Mouse (Mus musculus) midbrain, embryonic 14.5 days (tissue): ENCODE results near the gene Neb. TPM values are rescaled to one million over a fixed set of nuclear protein-coding genes. Genes with fewer than 3 reads are reported as not detected.

Experiments
- ATAC-seq: fragments of 200-750 bp; cut with Nextera tagmentation; 2 replicates; pipeline ENCODE4 v1.8.0; 2017; ENCODE audit warnings: moderate number of reproducible peaks, moderate library complexity; ENCODE audit not compliant: low FRiP score, low TSS enrichment
- DNase-seq: peaks from one replicate; pipeline ENCODE4 v3.0.0-alpha.2; 2015
- H3K27ac ChIP-seq: fragments of 300-500 bp; sonication (generic); replicated peaks from 2 replicates; pipeline ENCODE4 v1.5.1; 2014; ENCODE audit warnings: mild to moderate bottlenecking, low read depth, low read length, moderate library complexity
- H3K27me3 ChIP-seq: fragments of 300-500 bp; sonication (generic); 2 replicates; pipeline ENCODE4 v1.6.1; 2014; ENCODE audit warnings: low read length, control low read depth, mixed read lengths; ENCODE audit not compliant: control insufficient read depth, insufficient read depth
- H3K36me3 ChIP-seq: fragments of 300-500 bp; sonication (generic); 2 replicates; pipeline ENCODE4 v1.6.1; 2014; ENCODE audit warnings: low read length, control low read depth; ENCODE audit not compliant: control insufficient read depth, insufficient read depth
- H3K4me1 ChIP-seq: fragments of 300-500 bp; sonication (generic); 2 replicates; pipeline ENCODE4 v1.6.1; 2014; ENCODE audit warnings: mild to moderate bottlenecking, antibody characterized with exemption, low read length, control low read depth; ENCODE audit not compliant: control insufficient read depth, insufficient read depth
- H3K4me2 ChIP-seq: fragments of 300-500 bp; sonication (generic); 2 replicates; pipeline ENCODE4 v1.6.1; 2014; ENCODE audit warnings: mild to moderate bottlenecking, low read length, moderate library complexity
- H3K4me3 ChIP-seq: fragments of 300-500 bp; sonication (generic); replicated peaks from 2 replicates; pipeline ENCODE4 v1.5.1; 2014; ENCODE audit warnings: low read depth, low read length
- H3K9ac ChIP-seq: fragments of 300-500 bp; sonication (generic); replicated peaks from 2 replicates; pipeline ENCODE4 v1.6.1; 2014; ENCODE audit warnings: mild to moderate bottlenecking, low read length, moderate library complexity
- H3K9me3 ChIP-seq: fragments of 300-500 bp; sonication (generic); 2 replicates; pipeline ENCODE4 v1.6.1; 2016; ENCODE audit warnings: low read length, control low read depth, mixed read lengths; ENCODE audit not compliant: control insufficient read depth
- WGBS: fragments of 180-500 bp; shearing (Covaris S2); extraction: QIAGEN DNeasy Blood & Tissue Kit; methylation state at CpG from one replicate; pipeline ENCODE4 v1.1.7; 2014; 5-methylcytosine and 5-hydroxymethylcytosine counted together
- polyA plus RNA-seq: library from polyadenylated mRNA; unstranded; fragments of >200 nt; fragmentation: Nextera tagmentation; extraction: Ambion mirVana; gene quantifications from 2 replicates; pipeline ENCODE4 v1.2.1, GENCODE M21; 2014

The Neb gene
- polyA plus RNA-seq, 1 experiment from 2014 or later: 0.45 TPM

DNA sequence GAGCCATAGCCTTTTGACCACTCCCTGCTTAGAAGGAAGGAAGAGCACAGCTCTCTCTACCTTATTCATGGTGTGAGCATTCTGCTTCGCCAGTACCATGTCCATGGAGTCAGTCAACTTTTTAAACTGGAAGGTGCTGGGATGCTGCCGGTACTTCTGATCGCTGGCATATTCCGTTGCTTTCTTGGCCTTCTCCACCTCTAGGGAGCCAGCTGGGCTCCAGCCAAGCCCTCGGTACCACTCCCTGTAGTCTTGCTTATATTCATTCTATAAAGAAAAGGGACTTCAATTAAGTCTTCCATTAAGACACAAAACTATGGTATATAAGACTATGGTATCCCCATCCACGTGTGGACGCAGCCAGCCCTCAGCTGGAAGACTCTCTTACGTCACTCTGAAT, 107.4 kb downstream of the Neb start:
- H3K9ac ChIP-seq: no peak overlapping the region
- DNase-seq: no peak
- H3K4me1 ChIP-seq: no peaks in the 10 kb centered on the region
- H3K4me2 ChIP-seq: no peak overlapping the region
- H3K27me3 ChIP-seq: no peaks in the 10 kb centered on the region
- ATAC-seq: no peak
- no peak overlapping the region for H3K27ac ChIP-seq
- H3K9me3 ChIP-seq: no peaks in the 10 kb centered on the region
- H3K36me3 ChIP-seq: no peaks in the 10 kb centered on the region
- WGBS: 92% methylated on average over 8 of the region's 8 CpGs
- H3K4me3 ChIP-seq: no peak overlapping the region

GRCm38 (mm10) chr2:52262149-52262548, 116.1 kb downstream of the Neb start:
- H3K27me3 ChIP-seq: no peaks in the 10 kb centered on the region
- no peak overlapping the region for H3K4me2 ChIP-seq
- WGBS: 53% methylated on average over 2 of the region's 2 CpGs
- no peak overlapping the region for H3K27ac ChIP-seq
- H3K36me3 ChIP-seq: no peaks in the 10 kb centered on the region
- ATAC-seq (no peak; the same call in 1 of the 2 replicates), DNase-seq (peak; percentile 79)
- H3K9me3 ChIP-seq: no peaks in the 10 kb centered on the region
- H3K9ac ChIP-seq: no peak overlapping the region
- H3K4me1 ChIP-seq: no peaks in the 10 kb centered on the region
- no peak overlapping the region for H3K4me3 ChIP-seq

GRCm38 (mm10) chr2:52252037-52252436, 126.2 kb downstream of the Neb start:
- Histone ChIP-seq H3K9me3 (no peaks in the 10 kb centered on the region), H3K4me2 (no peak overlapping the region), H3K4me3 (no peak overlapping the region), H3K27ac (no peak overlapping the region), H3K4me1 (no peaks in the 10 kb centered on the region; the same call in 1 of the 2 replicates), H3K27me3 (no peaks in the 10 kb centered on the region), H3K36me3 (no peaks in the 10 kb centered on the region), H3K9ac (no peak overlapping the region)
- WGBS: 52% methylated on average over 1 of the region's 1 CpGs
- ATAC-seq (no peak), DNase-seq (no peak)

GRCm38 (mm10) chr2:52248316-52248826, 129.9 kb downstream of the Neb start:
- no peaks in the 10 kb centered on the region for H3K36me3 ChIP-seq
- no peak for ATAC-seq
- H3K4me1 ChIP-seq: no peaks in the 10 kb centered on the region; the same call in 1 of the 2 replicates
- H3K27me3 ChIP-seq: no peaks in the 10 kb centered on the region
- H3K9ac ChIP-seq: no peak overlapping the region
- peak overlapping the region; percentile 55; the same call in 1 of the 2 replicates for H3K27ac ChIP-seq
- WGBS: 55% methylated on average over 9 of the region's 9 CpGs
- no peak overlapping the region for H3K4me2 ChIP-seq
- no peaks in the 10 kb centered on the region for H3K9me3 ChIP-seq
- peak; percentile 33 for DNase-seq
- H3K4me3 ChIP-seq: no peak overlapping the region

- Histone ChIP-seq H3K9me3 (no peaks in the 10 kb centered on the region), H3K27me3 (no peaks in the 10 kb centered on the region), H3K27ac (no peak overlapping the region), H3K36me3 (no peaks in the 10 kb centered on the region), H3K4me1 (no peaks in the 10 kb centered on the region; the same call in 1 of the 2 replicates), H3K4me3 (no peak overlapping the region), H3K4me2 (no peak overlapping the region), H3K9ac (no peak overlapping the region)
- ATAC-seq (no peak), DNase-seq (no peak)
- 82% methylated on average over 5 of the region's 5 CpGs for WGBS
Measured at GRCm38 (mm10) chr2:52245091-52245490, 133.2 kb downstream of the Neb start.

DNA sequence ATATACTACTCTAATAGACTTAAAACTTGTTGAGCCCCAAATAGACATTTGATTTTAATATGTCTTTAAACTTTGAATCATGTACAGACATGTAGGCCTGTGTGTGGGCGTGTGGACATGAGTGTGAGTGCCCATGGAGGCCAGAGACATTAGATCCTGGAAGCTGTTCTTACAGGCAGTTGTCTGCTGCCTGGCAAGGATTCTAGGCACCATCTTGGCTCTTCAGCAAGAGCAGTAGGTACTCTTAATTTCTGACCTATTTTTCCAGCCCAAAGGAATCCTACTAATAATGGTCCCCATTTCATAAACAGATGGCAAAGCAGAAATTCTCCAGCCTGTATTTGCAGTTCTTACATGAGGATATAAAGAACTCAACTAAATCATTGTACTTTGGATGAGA, 135.6 kb downstream of the Neb start:
- H3K9me3 ChIP-seq: no peaks in the 10 kb centered on the region
- DNase-seq: no peak
- WGBS: 89% methylated on average over 1 of the region's 1 CpGs
- ATAC-seq: no peak
- no peaks in the 10 kb centered on the region for H3K4me1 ChIP-seq
- no peak overlapping the region for H3K4me3 ChIP-seq
- no peak overlapping the region for H3K4me2 ChIP-seq
- H3K9ac ChIP-seq: no peak overlapping the region
- no peak overlapping the region for H3K27ac ChIP-seq
- no peaks in the 10 kb centered on the region for H3K36me3 ChIP-seq
- no peaks in the 10 kb centered on the region for H3K27me3 ChIP-seq

DNA sequence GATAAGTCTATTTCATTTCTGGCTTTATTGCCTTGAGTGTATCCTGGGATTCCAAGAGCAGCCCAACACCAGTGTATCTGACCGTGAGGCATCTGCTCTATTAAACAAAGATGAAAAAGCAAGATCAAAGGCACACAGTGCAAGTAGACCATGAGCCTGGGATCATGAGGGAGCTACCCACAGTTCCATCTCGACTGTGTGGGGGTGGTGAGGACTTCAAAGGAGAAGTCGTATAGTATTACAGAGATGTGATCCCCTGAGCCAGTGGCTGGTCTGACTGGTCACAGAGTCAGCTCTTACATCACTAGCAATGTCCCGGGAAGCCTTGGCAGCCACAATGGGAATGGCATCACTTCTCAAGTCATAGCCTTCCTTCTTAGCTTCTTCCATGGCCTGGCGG, 140.4 kb downstream of the Neb start:
- ATAC-seq (no peak), DNase-seq (peak; percentile 8)
- no peak overlapping the region for H3K4me3 ChIP-seq
- H3K9ac ChIP-seq: no peak overlapping the region
- no peaks in the 10 kb centered on the region for H3K36me3 ChIP-seq
- H3K27me3 ChIP-seq: no peaks in the 10 kb centered on the region
- H3K4me2 ChIP-seq: no peak overlapping the region
- H3K9me3 ChIP-seq: no peaks in the 10 kb centered on the region
- no peaks in the 10 kb centered on the region for H3K4me1 ChIP-seq
- WGBS: 67% methylated on average over 5 of the region's 5 CpGs
- no peak overlapping the region for H3K27ac ChIP-seq

- DNase-seq (no peak), ATAC-seq (no peak)
- Histone ChIP-seq H3K27me3 (no peaks in the 10 kb centered on the region), H3K36me3 (no peaks in the 10 kb centered on the region), H3K4me3 (no peak overlapping the region), H3K27ac (no peak overlapping the region), H3K4me2 (no peak overlapping the region), H3K9ac (no peak overlapping the region), H3K9me3 (no peaks in the 10 kb centered on the region), H3K4me1 (no peaks in the 10 kb centered on the region)
- 74% methylated on average over 3 of the region's 3 CpGs for WGBS
Measured at GRCm38 (mm10) chr2:52227584-52227983, 150.7 kb downstream of the Neb start.

- no peaks in the 10 kb centered on the region for H3K27me3 ChIP-seq
- WGBS: 71% methylated on average over 5 of the region's 5 CpGs
- H3K4me2 ChIP-seq: no peak overlapping the region
- no peak overlapping the region for H3K4me3 ChIP-seq
- no peaks in the 10 kb centered on the region for H3K9me3 ChIP-seq
- ATAC-seq (no peak), DNase-seq (peak; percentile 9)
- H3K9ac ChIP-seq: no peak overlapping the region
- H3K4me1 ChIP-seq: no peaks in the 10 kb centered on the region
- no peaks in the 10 kb centered on the region for H3K36me3 ChIP-seq
- no peak overlapping the region for H3K27ac ChIP-seq
Measured at GRCm38 (mm10) chr2:52224366-52224765, 153.9 kb downstream of the Neb start.
